Mouse (Mus musculus): ENCODE results near the gene Cfap299. TPM values are rescaled to one million over a fixed set of nuclear protein-coding genes. Genes with fewer than 3 reads are reported as not detected.

Cfap299 gene
- polyA plus RNA-seq, 1 experiment: 0.82 TPM

DNA sequence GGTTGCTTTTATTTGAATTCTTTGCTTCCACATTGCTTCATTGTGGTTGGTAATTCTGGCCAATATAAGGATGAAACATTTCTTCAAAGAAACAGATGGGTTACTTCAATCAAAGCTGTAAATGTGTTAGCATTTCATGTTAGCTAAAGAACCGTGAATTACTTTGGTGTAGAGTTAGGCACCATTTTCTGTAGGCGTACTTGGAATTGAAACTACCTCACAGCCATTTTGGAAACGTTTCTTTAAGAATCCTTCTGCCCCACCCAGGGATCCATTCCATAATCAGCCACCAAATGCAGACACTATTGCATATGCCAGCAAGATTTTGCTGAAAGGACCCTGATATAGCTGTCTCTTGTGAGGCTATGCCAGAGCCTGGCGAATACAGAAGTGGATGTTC is 140.9 kb downstream of the Cfap299 start:
- DNase-seq (ENCODE audit: low read depth): peak; percentile 25
- TF ChIP-seq POLR2A (IDR thresholded peaks at IDR 0.05; ENCODE audit: borderline replicate concordance, extremely low read depth, insufficient read depth, insufficient read length, poor library complexity, severe bottlenecking) (no peak), CTCF (IDR thresholded peaks at IDR 0.05; ENCODE audit: borderline replicate concordance, extremely low read depth, insufficient read depth, insufficient read length) (no peak)

DNA sequence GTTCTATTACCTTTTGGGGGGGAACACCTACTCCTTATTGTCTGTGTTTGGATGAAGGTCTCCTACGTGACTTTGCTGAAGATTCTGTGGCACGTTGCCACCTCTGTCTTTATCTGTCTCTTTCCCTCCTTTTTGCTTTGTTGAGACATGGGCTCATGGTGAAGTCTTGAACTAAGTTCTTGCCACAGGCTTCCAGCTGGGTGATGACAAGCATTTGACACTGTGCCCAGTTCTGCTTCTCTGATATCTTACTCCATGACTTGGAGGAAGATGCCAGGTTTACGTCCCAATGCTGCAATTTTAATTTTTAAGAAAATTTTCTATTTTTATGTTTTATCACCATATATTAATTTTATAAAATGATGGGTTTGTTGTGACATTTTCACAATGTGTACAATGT is 147.4 kb downstream of the Cfap299 start:
- TF ChIP-seq POLR2A (IDR thresholded peaks at IDR 0.05; ENCODE audit: borderline replicate concordance, extremely low read depth, insufficient read depth, insufficient read length, poor library complexity, severe bottlenecking) (no peak), CTCF (IDR thresholded peaks at IDR 0.05; ENCODE audit: borderline replicate concordance, extremely low read depth, insufficient read depth, insufficient read length) (no peak)
- DNase-seq (ENCODE audit: low read depth): peak; percentile 43

- DNase-seq (ENCODE audit: low read depth): no peak
- TF ChIP-seq POLR2A (IDR thresholded peaks at IDR 0.05; ENCODE audit: borderline replicate concordance, extremely low read depth, insufficient read depth, insufficient read length, poor library complexity, severe bottlenecking): no peak
- no peak for TF ChIP-seq CTCF (IDR thresholded peaks at IDR 0.05; ENCODE audit: borderline replicate concordance, extremely low read depth, insufficient read depth, insufficient read length)
Observed at GRCm38 (mm10) chr5:98477261-98477660, 148.2 kb downstream of the Cfap299 start.

DNA sequence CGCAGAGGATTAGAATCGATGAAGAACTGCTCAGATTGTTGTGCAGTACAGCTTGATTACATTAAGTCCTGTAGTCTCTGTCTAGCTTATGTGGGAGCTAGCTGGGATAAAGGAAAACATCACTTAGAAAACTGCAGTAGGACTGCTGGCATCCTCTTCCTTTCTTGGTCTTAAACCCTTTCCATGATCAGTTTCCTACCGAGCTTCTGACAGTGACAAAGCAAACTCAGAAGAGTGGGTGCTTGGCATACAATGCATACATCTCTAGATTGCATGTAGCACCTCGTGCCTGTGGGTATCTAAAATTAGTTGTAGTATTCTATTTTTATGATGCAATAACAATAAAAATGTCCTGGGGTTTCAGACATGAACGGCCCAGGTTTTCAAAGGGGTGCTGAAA is 154.4 kb downstream of the Cfap299 start:
- DNase-seq (ENCODE audit: low read depth): no peak
- TF ChIP-seq CTCF (IDR thresholded peaks at IDR 0.05; ENCODE audit: borderline replicate concordance, extremely low read depth, insufficient read depth, insufficient read length) (no peak), POLR2A (IDR thresholded peaks at IDR 0.05; ENCODE audit: borderline replicate concordance, extremely low read depth, insufficient read depth, insufficient read length, poor library complexity, severe bottlenecking) (no peak)

DNA sequence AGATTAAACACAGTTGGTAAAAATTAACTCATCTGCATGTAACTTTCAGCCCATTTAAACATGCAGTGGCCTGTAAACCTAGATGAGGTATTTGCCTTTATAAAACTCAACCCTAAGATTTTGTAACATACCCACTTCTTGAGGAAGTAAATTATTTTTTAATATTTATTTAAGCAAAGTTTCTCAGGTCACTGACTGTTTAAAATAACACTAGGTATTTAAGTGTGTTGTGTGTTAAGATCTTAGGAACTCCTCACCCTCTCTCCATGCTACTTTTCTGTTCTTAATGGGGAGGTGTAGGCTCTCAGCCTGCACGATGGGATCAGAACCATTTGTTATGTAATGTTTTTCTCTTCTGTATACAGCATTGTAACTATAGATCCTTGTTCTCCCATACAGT is 156.1 kb downstream of the Cfap299 start:
- no peak for DNase-seq (ENCODE audit: low read depth)
- TF ChIP-seq CTCF (IDR thresholded peaks at IDR 0.05; ENCODE audit: borderline replicate concordance, extremely low read depth, insufficient read depth, insufficient read length) (no peak), POLR2A (IDR thresholded peaks at IDR 0.05; ENCODE audit: borderline replicate concordance, extremely low read depth, insufficient read depth, insufficient read length, poor library complexity, severe bottlenecking) (no peak)

DNA sequence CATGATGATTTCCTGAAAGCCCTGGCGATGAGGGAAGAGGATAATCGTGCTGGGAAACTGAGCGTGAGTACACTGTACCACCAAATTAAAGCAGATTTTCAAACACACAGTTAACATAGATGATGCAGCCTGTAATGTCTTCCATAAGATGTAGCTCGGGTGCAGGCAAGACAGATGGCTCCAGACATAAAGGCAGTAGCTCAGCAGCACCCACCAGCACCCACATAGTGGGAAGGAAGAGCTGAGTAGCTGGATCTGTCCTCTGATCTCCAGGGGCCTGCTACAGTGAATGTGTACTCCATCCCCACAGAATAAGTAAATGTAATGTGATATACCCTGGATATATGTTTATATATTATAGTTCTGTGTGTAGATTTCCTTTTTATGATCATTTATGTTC is 169.2 kb downstream of the Cfap299 start:
- no peak for TF ChIP-seq POLR2A (IDR thresholded peaks at IDR 0.05; ENCODE audit: borderline replicate concordance, extremely low read depth, insufficient read depth, insufficient read length, poor library complexity, severe bottlenecking)
- TF ChIP-seq CTCF (IDR thresholded peaks at IDR 0.05; ENCODE audit: borderline replicate concordance, extremely low read depth, insufficient read depth, insufficient read length): no peak
- no peak for DNase-seq (ENCODE audit: low read depth)

DNA sequence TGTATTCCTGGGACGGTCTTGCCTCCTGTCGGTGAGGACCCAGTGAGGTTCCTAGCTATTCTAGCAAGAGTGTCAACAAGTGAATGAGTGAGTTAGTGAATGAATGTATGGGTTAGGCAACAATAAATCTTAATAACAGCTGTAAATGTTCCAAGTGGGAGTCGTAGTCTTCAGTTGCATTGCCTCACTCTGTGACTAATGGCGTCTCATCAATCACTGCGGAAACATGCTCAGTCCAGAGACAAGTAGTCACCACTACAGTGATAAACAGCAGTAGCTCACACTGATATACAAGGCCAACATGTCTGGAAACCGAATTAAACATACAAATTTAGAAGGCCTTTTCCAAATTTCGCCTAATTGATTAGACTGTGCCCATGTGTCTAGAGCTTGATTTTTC is 187.1 kb downstream of the Cfap299 start:
- TF ChIP-seq POLR2A (IDR thresholded peaks at IDR 0.05; ENCODE audit: borderline replicate concordance, extremely low read depth, insufficient read depth, insufficient read length, poor library complexity, severe bottlenecking): no peak
- TF ChIP-seq CTCF (IDR thresholded peaks at IDR 0.05; ENCODE audit: borderline replicate concordance, extremely low read depth, insufficient read depth, insufficient read length): no peak
- DNase-seq (ENCODE audit: low read depth): no peak

DNA sequence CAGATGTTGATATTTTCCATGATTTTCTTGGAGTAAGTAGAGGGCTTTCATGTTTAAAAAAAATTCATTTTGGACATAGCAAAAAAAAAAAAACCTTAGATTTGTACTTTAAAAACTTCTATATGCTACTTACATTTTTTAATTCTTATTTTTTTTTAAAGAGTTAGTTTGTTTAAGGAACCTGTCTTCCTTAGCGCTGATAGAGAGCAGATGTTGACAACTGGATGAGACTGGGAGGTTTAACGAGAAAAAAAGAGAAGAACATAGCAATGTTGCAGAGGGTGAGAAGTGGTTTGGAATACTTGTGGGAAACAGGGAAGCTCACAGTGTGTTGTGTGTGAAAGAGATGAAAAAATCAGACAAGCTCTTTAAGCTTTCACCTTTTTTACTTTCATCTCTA is 191.0 kb downstream of the Cfap299 start:
- TF ChIP-seq POLR2A (IDR thresholded peaks at IDR 0.05; ENCODE audit: borderline replicate concordance, extremely low read depth, insufficient read depth, insufficient read length, poor library complexity, severe bottlenecking) (no peak), CTCF (IDR thresholded peaks at IDR 0.05; ENCODE audit: borderline replicate concordance, extremely low read depth, insufficient read depth, insufficient read length) (no peak)
- DNase-seq (ENCODE audit: low read depth): no peak

DNA sequence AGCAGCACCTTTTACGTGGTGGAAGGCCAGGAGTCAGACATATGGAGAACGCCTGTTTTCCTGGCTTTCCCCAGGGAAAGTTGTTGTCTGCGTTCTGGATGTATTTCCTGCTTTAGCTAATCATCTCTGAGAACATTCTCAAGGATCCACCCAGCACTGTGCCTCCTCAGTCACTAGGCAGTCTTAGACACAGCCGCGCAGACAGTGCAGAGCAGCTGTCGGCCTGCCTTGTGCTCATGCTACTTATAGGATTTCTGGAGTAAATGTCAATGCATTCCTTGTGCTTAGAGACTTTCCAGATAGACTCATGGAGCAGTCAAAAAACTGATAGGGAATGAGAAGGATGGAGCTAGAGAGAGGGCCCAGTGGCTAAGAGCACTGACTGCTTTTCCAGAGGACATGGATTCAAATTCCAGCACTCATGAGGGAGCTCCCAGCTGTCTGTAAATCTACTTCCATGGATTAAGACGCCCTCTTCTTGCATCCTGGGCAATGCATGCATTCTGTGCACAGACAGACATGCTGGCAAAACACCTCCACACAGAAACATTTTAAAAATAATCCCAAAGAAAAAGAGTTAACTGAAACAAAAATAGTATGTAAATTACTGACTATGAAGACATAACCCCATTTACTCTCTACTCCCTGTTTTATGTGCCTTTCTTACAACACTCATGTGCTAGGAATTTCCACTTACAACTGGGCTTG is 193.3 kb downstream of the Cfap299 start:
- DNase-seq (ENCODE audit: low read depth): no peak
- no peak for TF ChIP-seq POLR2A (IDR thresholded peaks at IDR 0.05; ENCODE audit: borderline replicate concordance, extremely low read depth, insufficient read depth, insufficient read length, poor library complexity, severe bottlenecking)

DNA sequence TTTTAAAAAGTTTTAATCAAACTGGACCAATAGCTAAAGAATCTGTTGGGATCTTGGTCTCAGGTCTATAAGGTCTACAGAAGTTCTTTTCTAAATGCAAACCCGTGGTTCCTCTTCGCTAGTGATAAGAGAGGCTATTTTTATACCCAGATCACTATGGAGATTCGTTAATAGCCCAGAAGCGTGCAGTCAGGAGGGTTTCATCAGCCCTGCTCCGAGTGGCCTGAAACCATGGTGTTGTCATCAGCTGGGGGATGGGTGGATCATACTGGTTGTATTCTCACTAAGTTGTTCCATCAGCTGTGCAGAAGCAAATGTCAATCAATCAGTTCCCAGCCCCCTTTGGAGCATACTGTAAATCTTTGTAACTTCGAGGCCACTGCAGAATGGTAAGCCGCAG is 193.9 kb downstream of the Cfap299 start:
- TF ChIP-seq CTCF (IDR thresholded peaks at IDR 0.05; ENCODE audit: borderline replicate concordance, extremely low read depth, insufficient read depth, insufficient read length) (no peak), POLR2A (IDR thresholded peaks at IDR 0.05; ENCODE audit: borderline replicate concordance, extremely low read depth, insufficient read depth, insufficient read length, poor library complexity, severe bottlenecking) (no peak)

DNA sequence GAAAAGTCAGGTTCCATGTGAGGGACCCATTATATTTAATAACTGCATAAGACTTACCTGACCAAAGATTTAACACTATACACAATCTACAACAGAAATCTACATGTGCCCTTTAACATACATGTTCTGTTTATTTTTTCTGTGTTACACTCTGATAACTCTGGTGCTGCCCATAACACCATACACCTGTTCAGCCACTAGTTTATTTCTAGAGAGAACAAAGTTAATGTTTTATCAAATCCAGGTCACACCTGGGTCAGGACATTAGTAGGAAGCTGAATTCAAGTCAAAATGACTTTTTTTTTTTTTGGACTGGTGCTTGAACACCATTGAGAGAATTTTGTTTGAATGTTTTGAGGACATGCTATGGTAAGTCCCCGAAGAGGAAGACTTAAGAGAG is 194.7 kb downstream of the Cfap299 start:
- DNase-seq (ENCODE audit: low read depth): no peak
- TF ChIP-seq CTCF (IDR thresholded peaks at IDR 0.05; ENCODE audit: borderline replicate concordance, extremely low read depth, insufficient read depth, insufficient read length) (no peak), POLR2A (IDR thresholded peaks at IDR 0.05; ENCODE audit: borderline replicate concordance, extremely low read depth, insufficient read depth, insufficient read length, poor library complexity, severe bottlenecking) (no peak)

More for the DNA sequence above, 193.9 kb downstream of the Cfap299 start:
- DNase-seq (ENCODE audit: low read depth): no peak

GRCm38 (mm10) chr5:98541333-98541732 is 212.2 kb downstream of the Cfap299 start:
- DNase-seq (ENCODE audit: low read depth): no peak
- TF ChIP-seq POLR2A (IDR thresholded peaks at IDR 0.05; ENCODE audit: borderline replicate concordance, extremely low read depth, insufficient read depth, insufficient read length, poor library complexity, severe bottlenecking) (no peak), CTCF (IDR thresholded peaks at IDR 0.05; ENCODE audit: borderline replicate concordance, extremely low read depth, insufficient read depth, insufficient read length) (no peak)

Data from brain, embryonic 14.5 days (tissue).